Mouse (Mus musculus) lung, postnatal 25 days (tissue): ENCODE data around the gene Nyap2.
"Not testable (repeated sequence)": the region's sequence is repeated elsewhere in the genome, so short reads cannot be mapped to it uniquely, and the experiment has no call there.

ENCODE experiments used
- DNase-seq: peaks from one replicate; pipeline ENCODE4 v3.0.0; 2022; ENCODE audit warnings: low spot score

Gene Nyap2

DNA sequence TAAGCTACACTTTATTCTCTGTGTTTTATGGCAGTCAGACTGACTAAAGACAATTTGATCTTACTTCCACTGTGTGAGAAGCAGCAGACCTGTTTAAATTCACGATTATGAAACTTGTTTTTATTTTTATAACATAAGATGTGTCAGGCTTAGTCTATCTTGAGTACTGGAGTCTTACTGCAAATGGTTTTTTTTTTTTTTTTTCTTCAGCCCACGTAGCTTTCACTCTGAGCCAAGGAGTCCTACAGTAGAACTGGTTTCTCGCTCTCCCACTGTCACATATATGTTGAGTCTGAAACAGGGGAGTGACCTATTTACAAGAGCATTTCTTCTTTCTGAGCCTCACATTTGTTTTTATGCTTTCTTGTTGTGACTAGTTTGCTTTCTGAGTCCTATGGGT is 103.9 kb downstream of the Nyap2 start:
- no peak for DNase-seq

DNA sequence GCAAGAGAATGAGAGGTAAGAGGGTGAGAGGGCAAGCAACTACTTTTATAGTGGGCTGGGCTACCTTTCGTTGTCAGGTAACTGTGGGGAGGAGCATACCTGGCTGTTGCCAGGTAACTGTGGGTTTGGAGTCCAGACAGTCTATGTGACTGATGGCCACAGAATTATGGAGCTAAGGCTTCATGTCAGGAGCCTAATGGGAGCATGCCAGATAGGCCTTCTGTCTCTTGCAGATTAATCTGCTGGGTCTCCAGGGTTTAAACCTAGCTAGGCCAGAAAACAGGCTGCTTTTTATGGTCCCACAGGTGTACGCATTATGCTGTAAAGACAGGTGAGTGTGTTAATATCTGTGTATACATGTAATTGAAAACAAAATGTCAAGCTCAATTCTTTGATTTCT is 132.8 kb downstream of the Nyap2 start:
- DNase-seq: no peak

DNA sequence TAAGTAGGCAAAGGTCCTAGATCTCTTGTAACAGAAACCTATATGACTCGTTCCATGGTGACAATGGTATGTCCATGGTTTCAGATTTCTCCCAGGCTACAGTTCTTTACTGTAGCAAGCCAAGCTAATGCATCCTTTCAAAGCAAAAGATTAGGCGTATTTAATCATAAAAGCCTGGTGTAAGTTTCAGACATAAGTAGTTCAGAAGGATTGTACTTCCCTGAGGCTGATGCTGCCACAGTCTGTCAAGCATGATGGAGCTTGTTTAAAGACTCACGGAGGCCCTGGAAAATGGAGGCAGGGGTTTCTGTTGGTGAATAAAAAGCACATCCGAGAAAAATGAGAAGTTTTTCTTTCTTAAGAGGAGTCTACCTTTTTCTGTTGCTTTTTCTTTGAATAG is 134.7 kb downstream of the Nyap2 start:
- DNase-seq: no peak

DNA sequence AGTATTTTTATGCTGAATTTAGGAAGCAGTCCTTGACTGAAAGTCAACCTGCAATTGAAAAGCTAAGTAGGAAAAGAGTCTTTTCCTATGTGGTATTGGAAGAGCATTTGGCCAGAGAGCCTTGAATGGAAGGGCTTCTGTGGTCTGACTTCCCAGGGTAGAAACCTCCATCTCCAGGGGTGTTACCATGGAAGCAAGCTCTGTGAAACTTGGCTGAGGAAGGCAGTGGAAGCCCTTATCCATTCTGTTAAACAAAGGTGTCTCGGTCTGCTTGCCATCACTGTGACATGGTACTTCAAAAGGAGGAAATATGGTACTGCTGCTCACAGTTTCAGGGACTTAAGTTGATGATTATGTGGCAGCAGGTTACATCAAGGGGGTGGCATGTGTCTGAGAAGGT is 143.0 kb downstream of the Nyap2 start:
- no peak for DNase-seq

DNA sequence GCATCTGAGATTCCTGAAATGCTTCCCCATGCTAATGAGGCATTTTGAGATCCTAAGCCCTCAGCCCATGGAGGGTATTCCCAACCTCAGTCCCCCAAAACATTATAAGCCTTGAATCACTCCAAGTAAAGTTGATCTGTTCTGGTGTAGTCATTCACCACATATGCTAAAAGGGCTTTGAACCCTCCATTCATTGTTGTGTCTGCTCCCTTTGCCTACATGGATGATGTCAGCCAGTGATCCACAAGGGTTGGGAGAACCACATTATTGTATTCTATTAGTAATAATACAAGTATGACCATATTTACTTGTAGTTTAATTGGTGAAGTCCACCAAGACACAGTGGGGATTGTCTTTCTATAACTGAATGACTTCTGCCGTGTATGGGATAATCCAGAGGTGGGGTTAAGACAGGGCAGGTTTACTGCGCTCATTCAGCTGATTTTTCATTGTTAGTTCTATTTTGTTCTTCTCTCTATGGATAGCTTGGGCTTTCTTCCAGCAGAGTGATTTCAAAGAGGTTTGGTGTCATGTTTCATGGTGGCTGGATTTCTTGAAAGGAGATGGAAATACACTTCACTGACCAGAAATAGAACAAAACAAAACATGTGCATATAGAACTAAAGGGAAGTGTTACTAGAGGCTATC is 155.1 kb downstream of the Nyap2 start:
- no peak for DNase-seq

DNA sequence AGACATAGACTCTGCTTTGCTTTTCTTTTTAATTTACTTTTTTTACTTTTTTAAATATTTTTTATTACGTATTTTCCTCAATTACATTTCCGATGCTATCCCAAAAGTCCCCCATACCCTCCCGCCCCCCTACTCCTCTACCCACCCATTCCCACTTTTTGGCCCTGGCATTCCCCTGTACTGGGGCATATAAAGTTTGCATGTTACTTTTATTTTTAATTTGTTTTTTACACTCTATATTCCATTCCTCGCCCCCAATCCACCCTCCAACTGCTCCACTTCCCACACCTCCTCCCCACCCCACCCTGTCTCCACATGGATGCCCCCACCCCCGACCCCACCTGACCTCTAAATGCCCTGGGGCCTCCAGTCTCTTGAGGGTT is 155.6 kb downstream of the Nyap2 start:
- not testable (repeated sequence) for DNase-seq

DNA sequence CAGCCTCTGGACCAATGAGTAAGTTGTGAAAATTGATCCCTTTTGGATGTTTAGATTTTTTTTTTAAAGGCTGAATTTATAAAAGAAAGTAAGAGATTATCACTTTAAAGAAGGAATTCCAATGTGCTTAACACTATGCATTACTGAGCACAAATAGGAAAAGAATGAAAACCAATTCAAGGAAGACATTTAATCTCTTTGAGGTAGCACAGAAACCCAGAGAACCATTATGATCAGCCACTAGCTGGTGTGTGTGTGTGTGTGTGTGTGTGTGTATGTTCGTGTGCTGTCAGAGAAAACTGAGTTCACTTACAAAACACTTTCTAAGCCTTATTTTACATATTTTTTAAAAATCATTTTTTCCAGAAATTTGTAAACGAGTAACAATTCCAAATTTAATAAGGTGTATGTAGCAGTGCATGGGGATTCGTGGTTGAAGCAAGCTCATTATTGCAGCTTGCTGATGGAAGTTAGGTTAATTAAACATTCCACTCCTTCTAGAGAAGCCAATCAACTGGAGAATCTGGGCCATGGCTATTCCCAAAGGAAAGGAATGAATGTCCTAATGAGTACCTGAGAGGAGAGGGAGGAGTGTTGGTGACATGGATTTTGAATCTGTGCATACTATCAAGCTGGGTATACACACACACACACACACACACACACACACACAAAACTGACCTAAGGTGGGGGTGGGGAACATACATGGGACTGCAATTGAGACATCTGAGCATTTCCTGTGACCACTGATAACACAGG is 171.9 kb downstream of the Nyap2 start:
- DNase-seq: no peak

DNA sequence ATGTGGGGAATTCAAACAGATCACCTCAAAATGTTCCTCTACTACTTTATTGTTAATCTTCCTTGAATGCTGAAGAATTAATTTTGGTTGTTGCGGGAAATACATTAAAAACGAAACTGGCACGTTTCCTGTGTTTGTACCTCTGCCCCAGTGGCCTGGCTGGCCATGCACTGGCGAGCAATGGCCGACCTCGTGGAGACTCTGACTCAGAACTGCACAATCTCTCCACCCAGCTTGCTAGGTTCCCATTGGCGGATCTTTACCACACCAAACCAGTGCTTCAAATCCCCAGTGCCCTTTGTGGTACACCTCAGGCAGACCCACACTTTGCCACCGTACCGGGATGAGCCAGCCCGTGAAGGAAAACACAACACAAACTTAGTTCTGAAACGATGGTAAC is 173.3 kb downstream of the Nyap2 start:
- DNase-seq: no peak

DNA sequence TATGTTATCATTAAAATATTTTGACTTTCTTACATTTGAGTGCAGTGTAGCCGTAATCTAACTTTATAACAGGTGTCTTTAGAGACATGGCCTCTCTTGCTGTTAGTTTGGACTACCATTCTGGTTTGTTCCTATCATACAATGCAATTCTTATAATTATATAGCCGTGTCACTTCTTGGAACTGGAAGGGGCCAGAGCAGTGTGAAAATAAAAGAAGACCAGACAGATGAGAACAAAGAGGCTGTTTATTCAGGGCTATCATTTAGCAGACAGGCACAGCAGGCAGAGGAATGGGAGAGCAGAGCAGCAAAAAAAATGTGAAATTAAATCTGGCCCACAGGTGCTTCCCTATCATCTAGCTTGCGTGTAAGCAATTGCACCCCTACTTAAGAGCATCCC is 189.7 kb downstream of the Nyap2 start:
- DNase-seq: no peak

DNA sequence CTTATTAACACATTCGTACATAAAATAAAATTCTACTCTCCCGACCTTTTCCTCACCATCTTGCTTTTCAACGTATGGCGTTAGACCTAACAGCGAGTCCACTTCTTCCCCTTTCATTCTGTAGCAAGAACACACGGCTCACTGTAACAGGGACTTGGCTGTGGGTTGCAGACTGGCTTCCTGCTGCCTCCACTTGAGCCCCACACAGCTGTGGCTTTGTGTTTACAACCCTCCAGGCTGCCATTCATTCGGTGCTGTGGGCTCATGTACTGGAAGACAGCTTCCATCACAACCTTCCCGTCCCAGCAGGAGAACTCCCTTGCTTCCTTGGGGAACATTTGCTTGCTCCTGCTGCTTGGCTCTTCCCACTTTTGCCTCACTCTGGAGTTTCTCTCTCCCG is 204.2 kb downstream of the Nyap2 start:
- no peak for DNase-seq

DNA sequence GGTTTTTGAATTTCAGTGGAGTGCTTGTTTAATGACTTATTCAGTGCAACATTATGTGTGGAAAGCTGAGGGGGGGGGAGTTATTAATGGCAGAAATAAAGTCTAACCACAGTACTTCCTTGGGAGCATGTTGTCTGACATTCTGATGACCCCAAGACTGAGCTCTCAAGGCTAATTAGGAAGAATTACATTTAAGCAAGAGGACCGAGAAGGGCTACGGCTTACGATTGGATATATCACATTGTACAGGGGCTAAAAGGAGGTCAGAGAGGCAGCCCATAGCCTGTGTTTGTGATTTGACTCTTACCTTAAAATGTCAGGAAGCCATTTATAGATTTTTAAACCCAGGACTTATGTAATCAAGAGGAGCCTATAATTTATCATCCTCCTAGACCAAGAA is 208.9 kb downstream of the Nyap2 start:
- no peak for DNase-seq

DNA sequence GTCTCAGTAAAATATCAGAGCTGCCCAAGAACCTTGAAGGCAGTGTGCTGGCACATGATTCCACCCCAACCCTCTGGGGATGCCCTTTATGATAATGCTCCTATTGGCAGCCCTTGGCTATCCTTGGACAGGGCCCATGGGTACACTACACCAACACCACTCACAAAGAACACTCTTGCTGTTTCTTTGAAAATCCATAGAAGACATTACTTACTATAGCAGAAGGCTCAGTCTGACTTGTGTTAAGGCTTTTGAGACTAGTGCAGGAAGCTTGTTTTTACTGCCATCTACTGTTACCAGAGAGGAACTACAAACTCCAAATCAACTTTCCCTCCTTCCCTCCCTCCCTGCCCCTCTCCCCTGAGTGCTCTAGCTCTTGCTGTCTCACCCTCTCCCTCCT is 210.3 kb downstream of the Nyap2 start:
- no peak for DNase-seq

DNA sequence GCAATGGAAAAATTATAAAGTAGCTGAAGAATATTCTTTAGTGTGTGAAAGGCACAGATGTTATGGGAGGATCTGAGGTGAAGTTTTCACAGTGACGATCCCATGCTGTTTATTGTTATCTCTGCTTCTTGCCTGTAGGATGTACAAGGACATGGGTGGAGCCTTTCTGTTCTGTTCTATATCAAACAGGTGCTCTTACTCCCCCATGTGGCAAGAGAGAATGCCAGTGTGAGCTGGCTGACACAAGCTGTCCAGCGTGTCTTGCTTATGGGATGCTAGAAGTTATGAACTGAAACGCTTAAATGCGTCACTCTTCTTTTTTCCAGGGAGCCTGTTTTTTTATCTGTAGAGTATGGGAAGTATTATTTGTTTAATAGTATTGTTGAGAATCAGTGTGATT is 224.0 kb downstream of the Nyap2 start:
- no peak for DNase-seq

DNA sequence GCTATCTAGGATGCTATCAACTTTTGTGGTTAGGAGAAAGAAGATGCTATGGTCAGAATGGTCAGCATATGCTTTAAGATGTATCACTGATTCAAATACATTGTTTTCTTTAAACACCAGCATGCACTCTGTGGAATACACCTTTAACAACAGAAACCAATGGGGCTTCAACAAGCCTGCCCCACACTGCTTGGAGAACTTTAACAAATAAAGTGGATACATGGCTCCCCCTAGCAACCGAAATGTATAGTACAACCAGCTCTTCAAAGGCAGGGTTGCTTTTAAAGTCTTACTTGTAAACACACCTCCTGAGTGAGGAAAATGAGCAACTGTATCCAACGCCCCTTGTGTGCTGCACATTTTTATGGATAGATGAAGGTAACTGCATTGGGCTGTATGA is 224.9 kb downstream of the Nyap2 start:
- DNase-seq: no peak

DNA sequence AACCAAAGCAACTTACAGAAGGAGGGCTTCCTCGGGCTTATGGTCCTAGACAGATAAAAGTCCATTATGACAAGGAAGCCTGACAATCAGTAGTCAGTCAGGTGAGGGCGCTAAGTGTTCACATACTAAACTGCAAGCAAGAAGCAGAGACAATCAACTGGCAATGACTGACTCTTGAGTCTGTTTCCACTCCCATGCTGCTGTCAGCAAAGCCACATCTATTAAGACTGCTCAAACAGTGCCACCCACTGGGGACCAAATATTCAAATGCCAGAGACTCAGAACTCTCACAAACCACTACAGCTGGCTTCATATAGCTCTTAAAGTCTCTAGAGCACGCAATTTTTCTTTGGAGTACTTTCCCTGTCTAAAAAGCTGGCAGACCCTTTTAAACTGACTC is 226.6 kb downstream of the Nyap2 start:
- no peak for DNase-seq

DNA sequence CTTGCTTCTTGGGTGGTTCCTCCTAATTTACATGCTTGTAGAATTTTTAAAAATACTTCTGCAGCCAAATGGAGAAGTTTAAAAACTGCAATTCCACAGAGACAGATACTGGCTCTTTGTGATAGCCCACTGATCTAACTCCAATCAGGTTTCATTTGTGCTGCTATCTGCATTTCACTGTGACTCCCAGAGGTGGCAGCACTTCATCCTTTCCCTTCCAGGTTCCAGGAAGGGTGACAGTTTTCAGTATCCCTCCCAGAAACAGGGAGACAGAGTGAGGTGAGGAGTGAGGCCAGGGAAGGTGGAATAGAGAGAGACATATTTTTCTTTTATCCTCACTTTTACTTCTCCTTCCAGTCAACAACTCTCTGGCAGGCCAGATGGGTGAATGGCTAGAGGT is 230.7 kb downstream of the Nyap2 start:
- no peak for DNase-seq

DNA sequence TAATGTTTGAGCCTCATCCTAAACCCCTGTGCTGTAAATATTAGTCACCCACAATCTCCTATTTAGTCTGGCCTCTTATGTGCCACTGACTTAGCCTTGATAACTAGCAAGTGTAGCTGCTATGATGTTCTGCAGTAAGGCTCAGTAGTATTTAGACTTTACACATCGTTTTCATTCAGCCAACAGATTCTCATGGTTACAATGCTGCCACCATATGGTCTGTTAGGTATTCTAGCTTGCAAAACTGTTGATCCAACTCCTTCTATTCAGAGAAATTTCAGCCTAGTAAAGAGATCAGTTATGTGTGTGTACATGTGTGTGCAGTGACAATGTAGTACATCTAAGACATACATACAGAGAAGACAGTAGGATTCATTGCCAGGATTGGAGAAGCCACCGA is 231.2 kb downstream of the Nyap2 start:
- DNase-seq: no peak

DNA sequence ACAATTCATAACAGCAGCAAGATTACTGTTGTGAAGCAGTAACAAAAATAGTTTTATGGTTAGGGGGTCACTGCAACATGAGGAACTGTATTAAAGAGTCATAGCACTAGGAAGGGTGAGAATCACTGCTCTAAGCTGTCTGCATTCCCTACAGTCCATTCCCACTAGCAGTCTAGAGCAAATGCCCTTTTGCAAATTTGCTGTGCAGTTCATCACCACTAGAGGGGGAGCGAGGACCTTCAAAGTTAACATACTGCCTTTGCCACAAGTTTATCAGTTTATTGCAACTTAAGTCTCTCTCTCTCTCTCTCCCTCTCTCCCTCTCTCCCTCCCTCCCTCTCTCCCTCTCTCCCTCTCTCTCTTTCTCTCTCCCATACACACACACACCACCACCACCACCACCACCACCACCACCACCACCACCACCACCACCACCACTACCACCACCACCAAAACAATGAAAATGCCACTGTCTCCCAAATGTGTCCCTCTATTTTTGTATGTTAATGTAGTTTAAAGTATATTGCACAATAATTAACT is 233.4 kb downstream of the Nyap2 start:
- peak; percentile 41 for DNase-seq

DNA sequence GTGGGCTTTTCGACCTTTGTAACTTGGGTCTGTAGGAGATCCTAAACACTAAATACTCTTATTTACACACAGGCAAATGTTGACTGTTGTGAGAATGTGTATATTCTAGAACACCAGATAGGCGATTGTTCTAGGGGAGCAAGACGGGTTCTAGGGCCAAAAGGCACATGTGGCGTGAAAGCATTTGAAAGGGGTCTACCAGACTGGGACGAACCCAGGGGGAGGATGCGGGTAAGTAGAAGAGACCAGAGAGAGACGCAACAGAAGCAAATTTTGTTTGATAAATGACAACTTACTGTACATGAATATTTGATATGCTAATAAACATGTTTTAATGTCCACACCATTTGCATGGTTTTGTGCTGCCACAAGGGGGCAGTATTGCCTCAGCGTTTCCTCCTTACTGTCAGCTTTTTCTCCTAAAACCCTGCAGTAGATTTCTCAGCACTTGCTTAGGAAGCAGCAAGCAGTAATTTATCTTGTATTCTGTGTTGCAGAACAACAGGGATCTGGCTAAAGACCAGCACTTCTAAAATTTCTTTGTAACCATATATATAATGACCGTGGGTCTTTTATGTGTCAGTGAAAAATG is 239.7 kb downstream of the Nyap2 start:
- peak; percentile 54 for DNase-seq

DNA sequence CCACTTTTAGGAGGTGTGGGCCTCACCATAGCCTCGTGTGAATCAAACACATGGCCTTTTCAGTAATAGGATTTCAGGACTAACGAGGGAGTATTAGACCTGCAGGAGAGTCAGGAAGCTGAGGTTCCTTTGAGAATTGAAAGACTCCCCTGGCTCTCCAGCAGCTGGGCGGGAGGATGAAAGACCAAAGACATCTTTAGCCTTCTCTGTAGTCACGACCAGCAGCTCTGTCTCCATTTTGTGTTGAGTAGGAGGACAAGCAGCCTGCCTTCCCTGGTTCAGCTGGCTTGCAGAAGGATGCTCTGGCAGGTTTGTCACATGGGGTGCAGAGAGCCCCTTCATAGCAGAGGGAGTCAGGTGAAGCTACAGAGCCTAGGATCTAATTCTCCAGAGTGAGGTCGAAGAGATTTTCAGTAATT is 240.3 kb downstream of the Nyap2 start:
- DNase-seq: no peak

DNA sequence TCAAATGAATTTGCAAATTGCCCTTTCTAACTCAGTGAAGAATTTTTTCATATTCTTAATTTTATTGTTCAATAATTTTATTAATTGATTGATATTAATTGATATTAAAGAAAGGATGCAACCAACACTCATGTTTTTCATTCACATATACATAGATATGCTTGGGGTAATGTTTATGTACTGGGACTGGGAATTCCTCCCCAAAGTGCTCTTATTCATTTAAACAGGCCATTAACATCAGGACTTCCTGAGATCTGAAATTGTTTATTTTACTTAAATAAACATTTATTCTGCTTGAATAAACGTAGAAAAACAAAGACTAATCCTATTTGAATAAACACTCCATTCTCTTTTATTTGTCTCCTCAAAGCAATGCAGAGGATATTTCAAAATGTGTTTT is 311.0 kb downstream of the Nyap2 start:
- DNase-seq: no peak
